Mouse (Mus musculus) megakaryocyte, adult 5-6 weeks (primary cell): ENCODE measurements at regions not wholly inside any gene's neighbourhood (a gene's known extent, or its start where the extent isn't known, plus 50 kb on each side); places are given as distances from the start of the nearest gene placed in this dataset.

ENCODE experiments used
- ATAC-seq: 2 replicates; pipeline ENCODE4 v1.8.0; 2016; ENCODE audit warnings: mild to moderate bottlenecking, inconsistent platforms; ENCODE audit not compliant: poor library complexity, severe bottlenecking

DNA sequence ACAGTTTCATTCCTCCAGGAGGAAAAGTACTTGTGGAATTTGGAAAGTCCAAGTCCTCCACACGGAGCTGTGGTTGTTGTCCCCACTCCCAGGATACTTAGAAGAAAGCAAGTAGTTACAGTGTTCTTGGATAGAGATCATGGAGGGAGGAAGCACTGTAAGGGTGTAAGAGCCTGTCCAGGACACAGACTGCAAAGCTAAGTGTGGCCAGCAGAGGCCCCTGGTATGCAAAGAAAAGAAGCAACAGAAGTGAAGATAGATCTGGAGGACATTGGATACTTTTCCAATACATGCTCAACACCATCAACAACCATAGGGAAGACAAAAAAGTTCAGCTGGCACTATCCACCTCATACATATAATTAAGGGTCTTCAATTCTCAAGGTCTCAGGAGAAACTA, 197.4 kb downstream of the Meis1 start:
- ATAC-seq, result peak; percentile 77

GRCm38 (mm10) chr11:18814110-18814509, 204.7 kb downstream of the Meis1 start:
- peak; percentile 91 for ATAC-seq

DNA sequence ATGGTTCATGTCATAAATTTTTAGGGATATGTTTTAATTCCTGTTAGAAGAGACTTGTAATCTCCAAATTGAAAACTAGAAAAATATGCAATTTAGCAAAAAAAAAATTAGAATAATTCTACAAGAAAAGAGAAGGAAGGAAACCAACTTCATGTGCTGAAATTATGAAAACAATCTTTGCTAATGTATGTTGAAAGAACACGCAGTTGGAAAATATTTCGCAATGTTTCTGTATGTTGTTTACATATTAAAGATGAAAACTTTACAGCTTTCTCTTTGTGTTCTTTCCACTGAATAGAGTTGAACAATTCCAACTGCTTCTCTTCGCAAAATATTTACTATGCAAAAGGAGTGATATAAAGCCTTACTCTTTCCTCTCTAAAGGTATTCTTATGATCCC, 251.3 kb downstream of the Meis1 start:
- ATAC-seq, result 0 out of 2 replicates have a peak, but pooled peaks have one; percentile 27

GRCm38 (mm10) chr11:18766458-18767016, 252.2 kb downstream of the Meis1 start:
- ATAC-seq, result no peak

DNA sequence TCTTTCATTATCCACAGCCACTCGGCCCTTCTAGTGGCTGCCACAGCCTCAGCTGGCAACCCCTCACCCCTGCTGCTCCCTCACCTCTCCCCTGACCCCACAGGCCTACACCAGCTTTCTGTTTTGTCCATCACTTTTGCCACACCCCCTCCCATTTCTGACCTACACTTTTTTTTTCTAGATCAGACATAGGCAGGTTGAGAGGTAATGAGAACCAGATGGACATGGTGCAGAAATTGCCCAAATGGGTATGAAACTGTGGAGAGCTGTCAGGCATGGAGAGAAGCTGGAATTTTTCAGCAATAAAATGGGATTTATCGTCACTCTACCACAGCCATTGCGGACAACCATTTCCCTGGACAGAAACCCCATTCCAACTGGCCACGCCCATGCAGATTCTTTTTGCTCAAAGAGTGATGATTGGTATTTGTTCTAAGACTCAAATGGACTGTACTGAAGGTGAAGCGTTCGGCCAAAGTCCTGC, 260.2 kb downstream of the Meis1 start:
- no peak for ATAC-seq

DNA sequence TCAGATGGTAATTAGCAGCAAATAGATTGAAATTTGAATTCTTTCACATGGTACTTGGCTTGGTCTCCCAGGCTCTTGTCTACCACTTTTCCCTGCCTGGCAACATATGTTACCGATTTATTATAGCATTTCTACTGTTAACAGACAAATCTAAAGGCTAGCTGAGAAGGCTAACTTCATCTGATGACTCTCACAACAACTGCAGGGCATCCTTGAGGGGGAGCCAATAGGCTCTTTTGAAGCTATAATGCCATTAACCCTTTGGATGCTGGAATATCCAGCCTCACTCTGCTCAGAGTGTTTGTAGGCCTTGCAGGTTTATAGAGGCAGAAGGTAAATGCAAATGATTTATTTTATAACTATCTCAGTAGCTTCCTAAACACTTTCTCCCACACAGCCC, 262.2 kb downstream of the Meis1 start:
- no peak for ATAC-seq

GRCm38 (mm10) chr11:18754732-18755525, 263.9 kb downstream of the Meis1 start:
- no peak for ATAC-seq

DNA sequence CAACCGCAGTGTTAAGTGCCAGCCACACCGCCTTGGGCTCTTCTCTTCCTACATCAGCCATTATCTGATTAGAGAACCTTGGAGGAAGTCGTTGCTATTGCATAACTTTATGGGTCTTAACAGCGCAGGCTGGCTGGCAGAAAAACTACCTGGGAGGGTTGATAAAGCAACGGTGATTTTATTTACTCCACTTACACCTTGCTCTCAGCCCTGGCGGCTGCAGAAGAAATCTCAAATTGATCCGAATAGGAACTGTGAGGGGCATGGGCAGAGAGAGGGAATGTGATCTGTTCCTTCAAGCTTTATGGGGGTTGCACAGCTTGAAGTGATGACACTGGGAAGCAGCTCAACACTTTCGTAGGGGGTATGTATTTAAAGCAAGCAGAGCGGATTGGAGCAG, 264.9 kb downstream of the Meis1 start:
- peak; percentile 75 for ATAC-seq

GRCm38 (mm10) chr11:18753246-18753645, 265.5 kb downstream of the Meis1 start:
- no peak for ATAC-seq

- ATAC-seq, result no peak
Observed at GRCm38 (mm10) chr11:18752512-18752911, 266.3 kb downstream of the Meis1 start.

- no peak for ATAC-seq
Observed at GRCm38 (mm10) chr11:18750911-18751841, 267.6 kb downstream of the Meis1 start.

DNA sequence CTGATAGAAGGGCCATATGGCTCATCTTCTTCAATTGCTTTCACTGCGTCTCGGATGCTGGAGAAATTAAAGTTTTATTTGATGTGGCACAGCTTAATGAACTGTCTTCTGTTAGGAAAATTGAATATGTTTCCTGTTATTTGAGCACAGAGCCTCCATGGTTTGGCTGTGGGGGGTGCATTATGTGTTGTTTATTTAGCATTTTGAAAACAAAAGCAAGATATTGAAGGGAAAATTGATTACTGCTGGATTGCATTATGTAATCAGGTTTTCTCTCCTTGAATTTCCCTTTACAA, 268.8 kb downstream of the Meis1 start:
- ATAC-seq, result no peak

DNA sequence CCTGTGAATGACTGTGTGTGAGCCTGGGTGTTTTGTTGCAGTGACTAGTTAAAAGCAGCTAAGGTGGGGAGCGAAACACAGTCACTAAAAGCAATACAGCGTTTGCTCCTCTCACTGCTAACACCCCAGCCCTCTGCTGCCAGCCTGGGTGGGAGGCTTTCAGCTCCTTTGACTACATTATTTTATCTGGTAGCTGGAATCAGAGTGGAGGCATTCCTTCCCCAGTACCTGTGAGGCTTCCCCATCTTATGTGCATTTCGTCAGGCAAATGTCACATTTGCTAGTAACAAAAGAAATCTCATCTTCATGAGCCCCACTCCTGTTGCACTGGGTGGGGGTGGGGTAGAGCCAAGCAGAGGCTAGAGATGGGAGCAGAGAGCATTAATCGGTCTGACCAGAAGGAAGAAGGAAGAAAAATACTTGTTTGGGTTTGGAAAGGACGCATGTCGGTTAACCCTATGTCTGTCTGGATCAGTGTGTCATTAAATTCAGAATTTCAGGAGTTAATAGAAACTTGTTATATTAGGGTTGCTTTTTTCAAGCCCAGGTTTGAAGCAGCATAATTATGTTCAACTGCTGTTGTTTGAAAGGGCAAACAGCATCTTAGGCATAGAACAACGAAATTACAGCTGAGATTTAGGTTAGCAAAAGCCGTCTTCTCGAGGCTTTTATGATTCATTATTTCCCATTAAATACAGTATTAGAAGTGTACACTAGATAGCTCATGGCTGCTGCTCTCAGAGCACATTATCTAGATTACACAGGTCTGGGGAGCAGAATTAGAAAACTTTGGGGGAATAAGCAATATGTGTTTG, 269.3 kb downstream of the Meis1 start:
- ATAC-seq, result no peak

DNA sequence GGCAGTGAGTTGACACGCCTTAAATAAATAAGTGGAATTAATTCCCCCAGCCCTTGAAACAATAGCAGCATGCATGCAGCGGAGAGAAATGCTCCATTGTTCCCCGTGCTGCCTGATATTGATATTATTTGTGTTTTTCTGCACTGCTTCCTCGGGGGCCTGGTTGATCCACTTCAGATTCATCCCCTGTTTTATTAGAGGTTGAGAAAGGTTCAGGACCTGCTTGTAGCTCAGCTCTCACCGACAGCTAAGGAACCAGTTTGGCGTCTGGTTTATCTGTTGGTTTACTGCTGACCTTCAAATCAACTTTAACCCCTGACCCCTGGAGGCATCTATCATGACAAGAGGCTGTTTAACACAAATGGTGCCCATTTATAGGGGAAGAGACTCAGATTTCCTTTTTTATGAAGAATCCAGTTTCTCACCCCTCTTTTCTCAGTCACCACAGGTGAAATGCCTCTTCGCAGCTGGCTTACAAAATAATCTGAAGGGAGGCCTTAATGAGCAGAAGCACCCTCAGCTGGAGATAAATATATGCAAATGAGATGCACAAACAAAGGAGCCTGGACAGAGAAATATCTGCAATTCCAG, 270.8 kb downstream of the Meis1 start:
- no peak for ATAC-seq

DNA sequence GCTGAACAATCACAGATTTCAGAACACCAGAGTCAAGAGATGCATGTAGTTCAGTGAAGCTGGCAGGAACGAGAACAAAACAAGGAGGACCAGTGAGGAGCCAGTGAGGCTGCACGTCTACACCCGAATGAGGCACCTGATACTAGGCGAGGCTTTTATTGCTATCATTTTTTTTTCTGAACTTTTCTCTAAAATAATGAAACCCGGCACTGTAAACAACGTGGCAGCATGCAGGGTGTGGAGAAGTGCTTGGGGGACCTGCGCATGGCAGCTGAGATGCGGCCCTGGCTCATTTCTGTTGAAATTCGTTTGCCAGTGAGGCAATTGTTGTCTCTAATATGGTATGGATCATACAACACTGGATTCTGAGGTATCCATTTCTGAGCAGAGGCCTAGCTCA, 271.4 kb downstream of the Meis1 start:
- no peak for ATAC-seq

DNA sequence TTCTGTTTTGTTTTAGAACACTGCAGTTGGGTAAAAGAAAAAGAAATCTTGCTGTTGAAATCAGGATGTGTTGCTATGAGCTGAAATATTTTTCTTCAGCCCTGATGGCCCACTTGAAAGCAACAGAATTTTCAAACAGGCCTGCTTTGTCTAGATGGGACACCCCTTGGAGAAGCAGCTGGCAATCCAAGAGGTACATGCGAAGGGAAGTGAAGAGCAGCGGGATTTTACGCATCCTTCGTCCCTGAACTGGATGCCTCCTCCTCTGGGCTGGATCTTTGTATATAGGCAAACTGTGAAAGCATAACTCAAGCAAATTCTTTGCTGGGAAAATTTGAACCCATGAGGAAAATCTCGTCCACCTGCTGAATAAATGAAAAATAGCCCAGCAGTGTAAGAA, 272.3 kb downstream of the Meis1 start:
- ATAC-seq, result no peak

DNA sequence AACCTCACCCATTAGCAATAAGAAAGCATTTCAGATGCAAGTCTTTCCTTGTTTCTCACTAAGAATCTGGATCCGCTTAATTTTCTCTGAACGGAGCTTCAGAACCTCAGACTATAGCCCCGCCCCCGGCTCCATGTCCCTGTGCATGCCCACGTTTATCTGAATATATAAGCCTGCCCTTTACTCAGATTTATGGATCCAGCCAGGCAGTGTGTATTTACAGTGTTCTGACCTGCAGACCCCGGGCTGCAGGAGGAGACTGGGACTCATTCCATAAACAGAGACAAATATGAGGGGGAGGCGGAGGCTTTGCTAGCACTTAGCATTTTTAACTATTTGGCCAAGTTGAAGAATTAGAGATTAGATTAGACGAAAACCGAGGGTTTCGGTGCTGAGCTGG, 272.9 kb downstream of the Meis1 start:
- ATAC-seq, result no peak

DNA sequence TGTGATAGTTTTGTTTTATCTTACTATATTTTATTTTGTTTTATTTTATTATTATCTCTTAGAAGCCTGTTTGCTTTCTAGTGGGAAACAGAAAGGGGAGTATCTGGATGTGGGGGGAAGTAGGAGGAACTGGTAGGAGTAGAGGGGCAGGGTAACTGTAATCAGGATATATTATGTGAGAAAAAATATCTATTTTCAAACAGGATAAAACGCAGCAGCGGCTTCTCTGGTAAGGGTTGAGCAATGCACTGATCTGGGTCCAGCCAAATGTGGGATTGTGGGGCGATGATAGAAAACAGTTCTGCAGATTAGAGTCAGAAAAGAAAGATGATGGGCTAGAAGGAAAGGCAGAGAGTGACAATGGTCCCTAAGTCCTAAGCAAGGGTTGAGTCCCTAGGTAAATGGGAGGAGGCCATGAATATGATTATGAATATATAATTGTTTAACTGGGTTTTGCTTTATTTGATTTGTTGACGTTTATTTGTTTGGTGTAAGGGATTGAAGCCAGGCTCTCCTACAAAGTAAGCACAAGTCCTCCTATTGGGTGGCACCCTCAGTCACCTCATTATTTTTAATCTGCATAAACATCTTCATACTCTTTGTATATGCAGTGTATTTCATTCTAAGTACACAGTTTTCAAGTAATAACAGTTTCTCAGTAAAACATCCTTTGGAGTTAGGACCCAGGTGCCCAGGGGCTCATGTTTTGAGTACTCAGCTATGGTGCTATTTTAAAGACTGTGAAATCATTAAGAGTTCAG, 283.7 kb downstream of the Meis1 start:
- no peak for ATAC-seq

DNA sequence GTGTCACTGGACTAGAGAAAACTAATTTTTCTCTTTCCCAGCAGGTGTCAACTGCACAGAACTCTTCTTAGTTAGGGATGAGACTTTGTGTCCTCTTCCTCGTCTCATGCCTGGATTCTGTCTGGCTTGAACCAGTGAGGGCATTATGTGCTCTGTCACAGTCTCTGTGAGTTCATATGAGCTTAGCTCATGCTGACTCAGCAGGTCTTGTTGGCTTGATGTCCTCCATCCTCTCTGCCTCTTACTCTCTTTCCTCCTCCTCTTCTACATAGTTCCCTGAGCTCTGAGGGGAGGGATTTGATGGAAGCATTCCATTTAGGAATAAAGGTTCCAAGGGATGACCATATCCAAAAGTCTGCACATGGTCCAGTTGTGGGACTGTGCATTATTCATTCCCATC, 284.7 kb downstream of the Meis1 start:
- no peak for ATAC-seq

- no peak for ATAC-seq
Observed at GRCm38 (mm10) chr11:18729742-18730141, 289.0 kb downstream of the Meis1 start.
